Mouse (Mus musculus): ENCODE measurements around the gene Dab2ip. TPM values are rescaled to one million over a fixed set of nuclear protein-coding genes. Genes with fewer than 3 reads are reported as not detected.

Gene Dab2ip
- total RNA-seq, 1 experiment from 2014 or later: 16.9 TPM

GRCm38 (mm10) chr2:35627298-35627898 is 69.3 kb downstream of the Dab2ip start:
- ATAC-seq (replicated peaks in 1 of 2; ENCODE audit: insufficient read depth in 1 of 2, low FRiP score in 2 of 2, low TSS enrichment in 1 of 2, low read depth in 1 of 2, poor library complexity in 2 of 2, severe bottlenecking in 2 of 2): no peak

- no peak for ATAC-seq (replicated peaks in 1 of 2; ENCODE audit: insufficient read depth in 1 of 2, low FRiP score in 2 of 2, low TSS enrichment in 1 of 2, low read depth in 1 of 2, poor library complexity in 2 of 2, severe bottlenecking in 2 of 2)
Observed at GRCm38 (mm10) chr2:35628052-35628451, 70.0 kb downstream of the Dab2ip start.

- no peak for ATAC-seq (replicated peaks in 1 of 2; ENCODE audit: insufficient read depth in 1 of 2, low FRiP score in 2 of 2, low TSS enrichment in 1 of 2, low read depth in 1 of 2, poor library complexity in 2 of 2, severe bottlenecking in 2 of 2)
Observed at GRCm38 (mm10) chr2:35628656-35629055, 70.6 kb downstream of the Dab2ip start.

GRCm38 (mm10) chr2:35629126-35629525 is 71.1 kb downstream of the Dab2ip start:
- no peak for ATAC-seq (replicated peaks in 1 of 2; ENCODE audit: insufficient read depth in 1 of 2, low FRiP score in 2 of 2, low TSS enrichment in 1 of 2, low read depth in 1 of 2, poor library complexity in 2 of 2, severe bottlenecking in 2 of 2)

- no peak for ATAC-seq (replicated peaks in 1 of 2; ENCODE audit: insufficient read depth in 1 of 2, low FRiP score in 2 of 2, low TSS enrichment in 1 of 2, low read depth in 1 of 2, poor library complexity in 2 of 2, severe bottlenecking in 2 of 2)
Observed at GRCm38 (mm10) chr2:35633392-35633791, 75.3 kb downstream of the Dab2ip start.

- ATAC-seq (replicated peaks in 1 of 2; ENCODE audit: insufficient read depth in 1 of 2, low FRiP score in 2 of 2, low TSS enrichment in 1 of 2, low read depth in 1 of 2, poor library complexity in 2 of 2, severe bottlenecking in 2 of 2): no peak
Observed at GRCm38 (mm10) chr2:35634963-35635362, 76.9 kb downstream of the Dab2ip start.

- no peak for ATAC-seq (replicated peaks in 1 of 2; ENCODE audit: insufficient read depth in 1 of 2, low FRiP score in 2 of 2, low TSS enrichment in 1 of 2, low read depth in 1 of 2, poor library complexity in 2 of 2, severe bottlenecking in 2 of 2)
Observed at GRCm38 (mm10) chr2:35635541-35635940, 77.5 kb downstream of the Dab2ip start.

GRCm38 (mm10) chr2:35637880-35638535 is 79.9 kb downstream of the Dab2ip start:
- ATAC-seq (replicated peaks in 1 of 2; ENCODE audit: insufficient read depth in 1 of 2, low FRiP score in 2 of 2, low TSS enrichment in 1 of 2, low read depth in 1 of 2, poor library complexity in 2 of 2, severe bottlenecking in 2 of 2): no peak

GRCm38 (mm10) chr2:35639799-35640198 is 81.7 kb downstream of the Dab2ip start:
- no peak for ATAC-seq (replicated peaks in 1 of 2; ENCODE audit: insufficient read depth in 1 of 2, low FRiP score in 2 of 2, low TSS enrichment in 1 of 2, low read depth in 1 of 2, poor library complexity in 2 of 2, severe bottlenecking in 2 of 2)

- ATAC-seq (replicated peaks in 1 of 2; ENCODE audit: insufficient read depth in 1 of 2, low FRiP score in 2 of 2, low TSS enrichment in 1 of 2, low read depth in 1 of 2, poor library complexity in 2 of 2, severe bottlenecking in 2 of 2): no peak
Observed at GRCm38 (mm10) chr2:35640576-35640975, 82.5 kb downstream of the Dab2ip start.

GRCm38 (mm10) chr2:35642224-35642623 is 84.2 kb downstream of the Dab2ip start:
- ATAC-seq (replicated peaks in 1 of 2; ENCODE audit: insufficient read depth in 1 of 2, low FRiP score in 2 of 2, low TSS enrichment in 1 of 2, low read depth in 1 of 2, poor library complexity in 2 of 2, severe bottlenecking in 2 of 2): no peak

GRCm38 (mm10) chr2:35646553-35646952 is 88.5 kb downstream of the Dab2ip start:
- no peak for ATAC-seq (replicated peaks in 1 of 2; ENCODE audit: insufficient read depth in 1 of 2, low FRiP score in 2 of 2, low TSS enrichment in 1 of 2, low read depth in 1 of 2, poor library complexity in 2 of 2, severe bottlenecking in 2 of 2)

GRCm38 (mm10) chr2:35649708-35650107 is 91.6 kb downstream of the Dab2ip start:
- ATAC-seq (replicated peaks in 1 of 2; ENCODE audit: insufficient read depth in 1 of 2, low FRiP score in 2 of 2, low TSS enrichment in 1 of 2, low read depth in 1 of 2, poor library complexity in 2 of 2, severe bottlenecking in 2 of 2): peak; percentile 76 to 83

- ATAC-seq (replicated peaks in 1 of 2; ENCODE audit: insufficient read depth in 1 of 2, low FRiP score in 2 of 2, low TSS enrichment in 1 of 2, low read depth in 1 of 2, poor library complexity in 2 of 2, severe bottlenecking in 2 of 2): no peak
Observed at GRCm38 (mm10) chr2:35651297-35651731, 93.2 kb downstream of the Dab2ip start.

GRCm38 (mm10) chr2:35652984-35653383 is 94.9 kb downstream of the Dab2ip start:
- no peak for ATAC-seq (replicated peaks in 1 of 2; ENCODE audit: insufficient read depth in 1 of 2, low FRiP score in 2 of 2, low TSS enrichment in 1 of 2, low read depth in 1 of 2, poor library complexity in 2 of 2, severe bottlenecking in 2 of 2)

- ATAC-seq (replicated peaks in 1 of 2; ENCODE audit: insufficient read depth in 1 of 2, low FRiP score in 2 of 2, low TSS enrichment in 1 of 2, low read depth in 1 of 2, poor library complexity in 2 of 2, severe bottlenecking in 2 of 2): no peak
Observed at GRCm38 (mm10) chr2:35654795-35655194, 96.7 kb downstream of the Dab2ip start.

GRCm38 (mm10) chr2:35655996-35656395 is 97.9 kb downstream of the Dab2ip start:
- no peak for ATAC-seq (replicated peaks in 1 of 2; ENCODE audit: insufficient read depth in 1 of 2, low FRiP score in 2 of 2, low TSS enrichment in 1 of 2, low read depth in 1 of 2, poor library complexity in 2 of 2, severe bottlenecking in 2 of 2)

GRCm38 (mm10) chr2:35658311-35658710 is 100.2 kb downstream of the Dab2ip start:
- no peak for ATAC-seq (replicated peaks in 1 of 2; ENCODE audit: insufficient read depth in 1 of 2, low FRiP score in 2 of 2, low TSS enrichment in 1 of 2, low read depth in 1 of 2, poor library complexity in 2 of 2, severe bottlenecking in 2 of 2)

- ATAC-seq (replicated peaks in 1 of 2; ENCODE audit: insufficient read depth in 1 of 2, low FRiP score in 2 of 2, low TSS enrichment in 1 of 2, low read depth in 1 of 2, poor library complexity in 2 of 2, severe bottlenecking in 2 of 2): no peak
Observed at GRCm38 (mm10) chr2:35659578-35660194, 101.6 kb downstream of the Dab2ip start.
